Mouse (Mus musculus) intestine, embryonic 16.5 days (tissue): ENCODE measurements around the gene Gm42517. TPM values are rescaled to one million over a fixed set of nuclear protein-coding genes. Genes with fewer than 3 reads are reported as not detected.

Source experiments
- ATAC-seq: fragments of 200-750 bp; cut with Nextera tagmentation; 2 replicates; pipeline ENCODE4 v1.8.0; 2017; ENCODE audit warnings: moderate TSS enrichment, moderate library complexity
- H3K27ac ChIP-seq: fragments of 300-500 bp; sonication (generic); 2 replicates; pipeline ENCODE4 v1.5.1; 2014; ENCODE audit warnings: mild to moderate bottlenecking, low read length
- H3K27me3 ChIP-seq: fragments of 300-500 bp; sonication (generic); replicated peaks from 2 replicates; pipeline ENCODE4 v1.6.1; 2014; ENCODE audit warnings: low read length, control low read depth, mixed read lengths; ENCODE audit not compliant: control insufficient read depth, insufficient read depth
- H3K36me3 ChIP-seq: fragments of 300-500 bp; sonication (generic); 2 replicates; pipeline ENCODE4 v1.6.1; 2014; ENCODE audit warnings: low read length, control low read depth; ENCODE audit not compliant: control insufficient read depth, insufficient read depth
- H3K4me1 ChIP-seq: fragments of 300-500 bp; sonication (generic); 2 replicates; pipeline ENCODE4 v1.6.1; 2014; ENCODE audit warnings: low read length, control low read depth, mixed read lengths; ENCODE audit not compliant: control insufficient read depth, insufficient read depth
- H3K4me2 ChIP-seq: fragments of 300-500 bp; sonication (generic); 2 replicates; pipeline ENCODE4 v1.6.1; 2014; ENCODE audit warnings: low read depth, low read length, control low read depth
- H3K4me3 ChIP-seq: fragments of 300-500 bp; sonication (generic); 2 replicates; pipeline ENCODE4 v1.5.1; 2014; ENCODE audit warnings: mild to moderate bottlenecking, low read length
- H3K9ac ChIP-seq: fragments of 300-500 bp; sonication (generic); 2 replicates; pipeline ENCODE4 v1.6.1; 2014; ENCODE audit warnings: low read depth, low read length
- H3K9me3 ChIP-seq: fragments of 300-500 bp; sonication (generic); 2 replicates; pipeline ENCODE4 v1.6.1; 2016; ENCODE audit warnings: low read length, control low read depth; ENCODE audit not compliant: control insufficient read depth
- WGBS: fragments of 180-500 bp; shearing (Covaris S2); extraction: QIAGEN DNeasy Blood & Tissue Kit; methylation state at CpG from one replicate; pipeline ENCODE4 v1.1.7; 2014; 5-methylcytosine and 5-hydroxymethylcytosine counted together
- polyA plus RNA-seq: library from polyadenylated mRNA; unstranded; fragments of >200 nt; fragmentation: Nextera tagmentation; extraction: Ambion mirVana; gene quantifications from 2 replicates; pipeline ENCODE4 v1.2.1, GENCODE M21; 2015

The Gm42517 gene
- polyA plus RNA-seq, 1 experiment from 2014 or later, result 0.07 TPM

DNA sequence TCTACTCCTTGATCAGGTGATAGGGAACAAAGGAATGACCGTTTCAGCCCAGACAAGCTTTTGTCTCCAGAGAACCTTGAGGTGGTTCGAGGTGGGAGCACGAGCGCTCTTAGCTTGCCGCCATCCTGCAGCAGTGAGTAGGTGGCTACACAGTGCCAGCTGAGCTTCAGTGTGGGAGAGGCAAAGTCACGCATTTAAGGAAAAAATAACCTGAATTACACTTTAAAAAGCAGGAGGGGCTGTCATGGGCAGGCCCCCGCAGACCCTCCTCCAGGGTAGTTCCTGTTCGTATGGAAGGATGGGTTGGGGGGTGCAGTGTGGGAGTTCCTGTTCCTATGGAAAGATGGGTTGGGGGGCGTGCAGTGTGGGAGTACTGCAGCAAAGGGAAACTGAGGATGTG lies 8.2 kb downstream of the Gm42517 start:
- no peak for ATAC-seq
- Histone ChIP-seq H3K4me1 (no peaks in the 10 kb centered on the region), H3K4me3 (no peak overlapping the region), H3K9ac (no peak overlapping the region), H3K4me2 (no peak overlapping the region), H3K9me3 (no peaks in the 10 kb centered on the region; the same call in 1 of the 2 replicates), H3K36me3 (no peaks in the 10 kb centered on the region), H3K27ac (no peak overlapping the region), H3K27me3 (peaks cover 9% of the 10 kb centered on the region)
- 85% methylated on average over 9 of the region's 9 CpGs for WGBS

DNA sequence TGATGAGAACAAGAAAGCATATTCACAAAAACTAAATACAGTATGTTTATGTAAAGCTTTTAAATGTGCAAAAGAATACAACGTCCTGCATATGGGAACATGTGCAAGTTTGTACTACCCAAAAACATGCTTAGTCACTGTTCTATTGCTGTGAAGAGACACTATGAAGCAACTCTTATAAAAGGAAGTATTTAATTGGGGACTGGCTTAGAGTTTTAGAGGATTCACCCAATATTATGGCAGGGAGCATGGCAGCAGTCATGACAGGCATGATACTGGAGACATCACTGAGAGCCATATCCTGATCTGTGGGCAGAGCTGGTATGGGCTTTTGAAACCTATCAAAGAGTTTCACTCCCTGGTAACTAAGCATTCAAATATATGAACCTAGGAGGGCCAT lies 9.9 kb downstream of the Gm42517 start:
- Histone ChIP-seq H3K4me1 (no peaks in the 10 kb centered on the region), H3K4me2 (no peak overlapping the region), H3K9me3 (no peaks in the 10 kb centered on the region; the same call in 1 of the 2 replicates), H3K36me3 (no peaks in the 10 kb centered on the region), H3K9ac (no peak overlapping the region), H3K27ac (no peak overlapping the region), H3K4me3 (no peak overlapping the region), H3K27me3 (no peaks in the 10 kb centered on the region)
- no peak for ATAC-seq
- WGBS, result 80% methylated on average over 1 of the region's 1 CpGs

DNA sequence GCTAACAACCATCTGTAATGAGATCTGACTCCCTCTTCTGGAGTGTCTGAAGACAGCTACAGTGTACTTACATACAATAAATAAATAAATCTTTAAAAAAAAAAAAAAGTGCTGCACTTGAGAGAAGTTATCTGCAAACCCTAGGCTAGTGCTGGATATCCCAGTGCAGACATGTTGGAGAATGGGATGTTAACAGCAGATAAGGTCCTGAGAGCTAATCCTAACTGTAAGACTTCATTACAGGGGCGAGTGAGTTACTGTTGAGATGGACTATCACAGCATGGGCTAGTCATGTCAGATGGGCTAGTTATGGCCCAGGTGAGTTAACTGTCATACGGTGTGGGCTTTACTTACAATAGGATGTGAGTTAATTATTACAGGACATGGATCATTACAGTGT lies 13.7 kb downstream of the Gm42517 start:
- 74% methylated on average over 2 of the region's 2 CpGs for WGBS
- ATAC-seq, result no peak
- Histone ChIP-seq H3K4me1 (no peaks in the 10 kb centered on the region), H3K9ac (no peak overlapping the region), H3K36me3 (no peaks in the 10 kb centered on the region), H3K4me2 (no peak overlapping the region), H3K4me3 (no peak overlapping the region), H3K27ac (no peak overlapping the region), H3K27me3 (no peaks in the 10 kb centered on the region), H3K9me3 (no peaks in the 10 kb centered on the region; the same call in 1 of the 2 replicates)

DNA sequence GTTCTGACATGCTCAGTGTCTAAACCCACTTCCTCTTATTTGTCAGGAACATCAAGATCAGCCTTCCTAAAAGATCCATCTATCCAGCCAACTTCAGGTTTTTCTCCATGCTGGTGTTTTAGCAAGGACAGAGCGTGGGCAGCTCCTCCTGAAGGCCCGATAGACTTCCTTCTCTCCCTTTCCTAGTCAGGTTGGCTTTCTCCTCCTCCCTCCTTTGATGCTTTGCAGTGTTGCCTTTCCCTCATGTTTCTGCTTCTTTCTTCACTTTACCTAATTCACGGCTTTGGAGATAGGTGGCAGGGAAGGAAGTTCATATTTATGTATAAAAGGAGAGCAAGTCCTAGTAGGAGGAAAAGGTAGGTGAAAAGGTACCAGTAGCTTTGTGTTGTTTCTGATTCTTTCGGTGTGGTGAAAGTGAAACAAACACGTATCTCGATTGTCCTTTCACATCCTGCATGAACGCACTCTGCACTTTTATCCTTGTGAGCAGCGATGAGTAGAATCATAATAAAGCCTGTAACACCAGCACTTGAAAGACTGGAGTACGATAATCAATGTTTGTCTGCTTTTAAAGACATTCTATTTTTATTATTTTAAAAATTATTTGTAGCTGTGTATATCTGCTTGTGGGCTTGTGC lies 18.1 kb downstream of the Gm42517 start:
- H3K4me2 ChIP-seq, result no peak overlapping the region
- H3K4me3 ChIP-seq, result no peak overlapping the region
- peaks cover 3% of the 10 kb centered on the region; the same call in 1 of the 2 replicates for H3K36me3 ChIP-seq
- no peaks in the 10 kb centered on the region for H3K4me1 ChIP-seq
- H3K27ac ChIP-seq, result no peak overlapping the region
- WGBS, result 93% methylated on average over 9 of the region's 9 CpGs
- H3K27me3 ChIP-seq, result no peaks in the 10 kb centered on the region
- H3K9me3 ChIP-seq, result no peaks in the 10 kb centered on the region
- ATAC-seq, result no peak
- no peak overlapping the region for H3K9ac ChIP-seq

DNA sequence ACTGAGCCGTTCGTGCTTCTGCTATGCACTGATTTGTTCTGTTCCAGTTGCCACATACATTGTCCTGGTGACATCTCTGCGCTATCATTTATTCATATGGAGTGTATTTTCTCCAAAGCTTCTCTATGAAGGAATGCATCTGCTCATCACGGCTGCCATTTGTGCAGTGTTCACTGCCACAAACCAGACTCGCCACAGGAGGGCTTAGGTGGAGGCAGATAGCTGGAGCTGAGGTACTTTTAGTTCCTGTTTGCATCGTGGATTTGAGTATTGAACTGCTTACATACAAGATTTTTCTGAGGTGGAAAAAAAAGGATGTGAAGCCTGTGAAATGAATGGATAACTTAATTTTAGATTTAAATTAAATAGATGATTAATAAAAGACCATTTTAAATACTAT lies 19.9 kb downstream of the Gm42517 start:
- no peak for ATAC-seq
- Histone ChIP-seq H3K27me3 (no peaks in the 10 kb centered on the region), H3K9me3 (no peaks in the 10 kb centered on the region), H3K36me3 (peaks cover 4% of the 10 kb centered on the region; the same call in 1 of the 2 replicates), H3K4me3 (no peak overlapping the region), H3K27ac (no peak overlapping the region), H3K9ac (no peak overlapping the region), H3K4me2 (no peak overlapping the region), H3K4me1 (no peaks in the 10 kb centered on the region)
- 80% methylated on average over 6 of the region's 6 CpGs for WGBS

DNA sequence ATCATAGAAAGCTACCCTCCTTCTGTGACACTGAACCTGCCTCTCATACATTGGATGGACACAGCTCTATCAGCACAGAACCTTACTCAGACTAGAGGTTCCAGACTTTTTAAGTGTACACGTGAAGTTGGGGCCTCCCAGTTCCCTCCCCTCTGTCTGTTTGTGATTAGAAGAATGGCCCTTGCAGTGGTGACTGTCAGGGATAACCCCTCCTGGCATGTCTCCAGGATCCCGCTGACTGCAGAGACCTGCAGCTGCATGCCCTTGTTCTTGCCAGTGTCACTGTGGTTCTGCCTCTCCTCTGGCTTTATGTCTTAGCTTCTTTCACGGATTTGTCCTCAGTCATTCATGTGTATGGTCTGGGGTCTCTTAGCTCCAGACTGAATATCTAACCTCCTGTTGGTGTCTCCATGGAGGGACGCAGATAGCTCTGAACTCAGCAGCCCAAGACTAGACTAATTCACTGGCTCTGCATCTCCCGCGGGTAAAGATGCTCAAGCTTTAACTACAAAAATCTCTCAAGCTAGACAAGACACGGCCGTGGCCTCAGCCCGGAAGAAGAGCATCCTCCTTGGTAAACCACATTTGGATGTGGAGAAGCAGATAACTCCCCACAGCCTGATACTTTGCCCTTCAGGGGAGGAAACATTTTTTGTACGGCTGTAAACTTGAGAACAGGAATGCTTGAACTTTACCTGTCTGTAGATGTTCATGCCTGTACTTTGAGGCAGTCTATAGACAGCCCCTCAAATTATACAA lies 22.2 kb downstream of the Gm42517 start:
- 88% methylated on average over 10 of the region's 10 CpGs for WGBS

DNA sequence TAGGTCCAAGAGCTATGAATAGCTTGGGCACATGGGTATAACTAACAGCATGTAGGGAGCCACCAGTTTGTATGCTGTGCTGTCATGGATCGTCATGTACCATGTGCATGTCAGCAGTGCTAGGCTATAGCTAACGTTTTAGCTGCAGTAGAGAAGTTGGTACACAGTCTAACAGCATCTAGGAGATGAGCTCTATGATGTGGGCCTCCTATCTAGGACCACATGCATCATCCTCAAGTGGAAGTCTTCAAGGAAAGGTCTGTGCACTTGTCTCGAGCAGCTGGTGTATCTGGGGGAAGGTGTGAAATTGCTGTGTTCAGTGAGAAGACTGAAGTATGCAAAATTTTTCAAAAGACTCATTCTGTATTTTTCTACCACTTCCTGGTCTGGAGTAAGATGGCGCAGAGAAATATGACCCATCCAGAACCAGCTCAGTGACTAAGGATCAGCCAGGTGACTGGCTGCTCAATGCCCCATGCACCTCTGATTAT lies 24.0 kb downstream of the Gm42517 start:
- no peaks in the 10 kb centered on the region for H3K9me3 ChIP-seq
- no peak for ATAC-seq
- no peaks in the 10 kb centered on the region for H3K27me3 ChIP-seq
- WGBS, result 89% methylated on average over 4 of the region's 4 CpGs
- H3K4me2 ChIP-seq, result no peak overlapping the region
- no peaks in the 10 kb centered on the region for H3K4me1 ChIP-seq
- peaks cover 4% of the 10 kb centered on the region; the same call in 1 of the 2 replicates for H3K36me3 ChIP-seq
- H3K9ac ChIP-seq, result no peak overlapping the region
- H3K4me3 ChIP-seq, result no peak overlapping the region
- H3K27ac ChIP-seq, result no peak overlapping the region

More for the DNA sequence above, 22.2 kb downstream of the Gm42517 start:
- H3K9ac ChIP-seq, result no peak overlapping the region
- no peaks in the 10 kb centered on the region for H3K9me3 ChIP-seq
- no peak overlapping the region for H3K27ac ChIP-seq
- H3K27me3 ChIP-seq, result no peaks in the 10 kb centered on the region
- no peak for ATAC-seq
- H3K4me2 ChIP-seq, result no peak overlapping the region
- H3K4me1 ChIP-seq, result no peaks in the 10 kb centered on the region
- H3K36me3 ChIP-seq, result peaks cover 4% of the 10 kb centered on the region; the same call in 1 of the 2 replicates
- no peak overlapping the region for H3K4me3 ChIP-seq

DNA sequence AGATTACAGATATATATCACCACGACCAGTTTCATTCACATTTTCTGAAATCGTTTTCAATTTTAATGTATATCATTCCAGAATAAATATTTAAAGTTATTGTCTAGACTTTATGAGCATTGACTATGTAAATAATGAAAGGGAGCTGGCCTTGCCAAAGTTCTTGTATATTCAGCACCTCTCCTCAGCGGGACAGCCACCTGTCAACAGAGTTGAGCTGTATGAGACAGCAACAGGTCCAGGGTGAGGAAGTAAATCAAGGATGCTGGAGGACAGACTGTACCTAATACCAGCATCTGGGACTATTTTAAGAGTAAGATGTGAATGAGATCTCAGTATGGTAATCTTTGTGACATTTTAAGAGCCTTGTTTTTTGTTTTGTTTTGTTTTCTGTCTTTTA lies 29.7 kb downstream of the Gm42517 start:
- ATAC-seq, result no peak
- Histone ChIP-seq H3K36me3 (no peaks in the 10 kb centered on the region), H3K9ac (no peak overlapping the region), H3K27ac (no peak overlapping the region), H3K4me3 (no peak overlapping the region), H3K4me2 (no peak overlapping the region), H3K9me3 (no peaks in the 10 kb centered on the region), H3K4me1 (no peaks in the 10 kb centered on the region), H3K27me3 (no peaks in the 10 kb centered on the region)
- WGBS, result 62% methylated on average over 3 of the region's 3 CpGs

DNA sequence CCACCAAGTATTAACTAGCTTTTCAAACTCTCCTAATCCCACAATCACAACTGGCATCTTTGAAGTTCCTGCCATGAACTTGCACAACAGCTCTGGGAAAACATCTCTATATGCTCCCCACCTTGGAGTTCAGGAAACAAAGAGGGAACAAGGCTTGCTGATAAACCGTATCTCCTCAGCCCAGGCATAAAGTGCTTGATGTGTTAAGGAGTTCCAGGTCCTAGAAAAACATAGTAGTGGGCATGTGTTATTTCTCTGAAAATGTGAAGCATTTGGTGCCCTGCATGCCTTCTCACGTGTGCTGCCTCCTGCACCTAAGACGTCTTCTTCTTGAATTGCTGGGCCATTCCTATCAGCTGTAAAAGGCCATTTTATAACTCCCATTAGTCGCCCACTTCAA lies 30.3 kb downstream of the Gm42517 start:
- H3K4me3 ChIP-seq, result no peak overlapping the region
- no peak overlapping the region for H3K4me2 ChIP-seq
- 55% methylated on average over 4 of the region's 4 CpGs for WGBS
- H3K36me3 ChIP-seq, result no peaks in the 10 kb centered on the region
- ATAC-seq, result no peak
- no peak overlapping the region for H3K9ac ChIP-seq
- H3K27me3 ChIP-seq, result no peaks in the 10 kb centered on the region
- no peaks in the 10 kb centered on the region for H3K9me3 ChIP-seq
- no peak overlapping the region for H3K27ac ChIP-seq
- H3K4me1 ChIP-seq, result no peaks in the 10 kb centered on the region
